Mouse (Mus musculus) thymus, postnatal 25 days (tissue): ENCODE measurements around the gene Lhx4.

Experiments used
- DNase-seq: peaks from one replicate; pipeline ENCODE4 v3.0.0; 2022

Lhx4 gene

GRCm38 (mm10) chr1:155751484-155752255 is at the start of gene Lhx4:
Lhx4 (minus strand) TSS chr1:155751684.
- no peak for DNase-seq

DNA sequence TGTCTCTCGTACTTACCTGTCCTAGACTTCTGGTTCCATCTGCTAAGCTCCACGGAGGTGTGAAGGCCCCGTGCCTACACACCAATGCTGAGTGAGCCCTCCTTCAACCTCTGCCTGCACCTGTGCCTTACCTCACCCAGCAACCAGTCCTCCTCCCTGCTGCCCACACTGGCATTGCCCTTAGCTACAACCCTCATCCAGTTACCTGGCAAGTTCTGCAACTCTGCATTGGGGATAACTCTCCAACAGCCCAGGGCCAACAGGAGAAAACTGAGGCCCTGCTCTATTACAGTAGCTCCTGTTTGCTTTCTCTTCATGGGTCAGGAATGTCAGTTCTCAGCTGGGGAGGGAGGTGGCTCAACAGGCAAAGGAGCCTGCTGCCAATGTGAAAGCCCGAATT is 46.5 kb upstream of the Lhx4 start:
- no peak for DNase-seq

GRCm38 (mm10) chr1:155797425-155797824 is 45.9 kb upstream of the Lhx4 start:
- DNase-seq: no peak

DNA sequence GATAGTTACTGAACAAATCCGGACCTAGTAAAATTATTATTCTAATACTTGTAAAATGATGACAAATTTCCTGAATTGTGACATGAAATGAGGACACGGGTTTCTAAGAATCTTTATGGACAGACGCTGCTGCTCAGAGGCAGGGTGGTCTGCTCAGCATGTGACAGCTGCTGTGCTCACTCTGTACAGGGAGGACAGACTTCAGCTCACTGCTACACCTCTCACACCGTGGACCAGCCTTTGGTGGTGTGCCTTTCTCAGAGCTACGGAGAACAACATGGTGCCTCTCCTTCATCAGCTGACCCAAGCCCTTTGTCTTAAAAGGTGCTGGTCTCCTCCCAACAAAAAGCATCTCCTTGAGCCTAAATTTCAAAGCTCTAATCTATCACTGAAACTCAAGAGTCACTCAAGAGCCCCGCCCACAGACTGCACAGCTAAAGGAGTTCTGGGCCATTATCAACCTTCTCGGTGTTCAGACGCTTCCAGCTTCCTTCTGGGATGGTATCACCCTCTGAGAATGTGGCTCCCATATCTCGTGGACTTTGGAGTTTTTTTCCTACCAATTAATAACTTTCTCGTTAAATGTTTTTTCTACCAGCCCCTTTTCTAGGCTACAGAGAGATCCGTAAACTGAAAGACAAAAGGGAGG is 45.4 kb upstream of the Lhx4 start:
- DNase-seq: no peak

DNA sequence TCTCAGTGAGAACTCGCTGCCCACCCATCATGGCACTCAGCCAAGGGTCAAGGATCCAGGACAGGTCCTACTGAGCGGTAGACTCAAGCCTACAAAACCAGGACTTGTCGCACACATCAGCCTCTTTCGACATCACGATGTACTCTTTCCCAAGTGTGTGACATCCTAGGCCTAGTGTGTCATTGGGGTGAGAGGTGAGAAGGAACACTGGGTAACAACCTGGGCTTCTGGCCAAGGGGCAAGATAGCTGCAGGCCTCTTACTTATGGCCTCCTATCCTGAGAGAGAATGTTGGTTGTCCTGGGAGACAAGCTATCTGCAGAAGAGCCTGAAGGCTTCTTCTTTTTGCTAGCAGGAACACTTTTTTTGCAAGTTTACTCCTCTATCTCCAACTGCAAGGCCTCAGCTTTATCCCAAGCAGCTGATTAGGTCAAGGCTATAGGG is 44.3 kb upstream of the Lhx4 start:
- DNase-seq: no peak

GRCm38 (mm10) chr1:155794855-155795254 is 43.4 kb upstream of the Lhx4 start:
- DNase-seq: no peak

GRCm38 (mm10) chr1:155791919-155792318 is 40.4 kb upstream of the Lhx4 start:
- no peak for DNase-seq

GRCm38 (mm10) chr1:155790111-155790974 is 38.9 kb upstream of the Lhx4 start:
- DNase-seq: no peak

- no peak for DNase-seq
Measured at GRCm38 (mm10) chr1:155785886-155786285, 34.4 kb upstream of the Lhx4 start.

DNA sequence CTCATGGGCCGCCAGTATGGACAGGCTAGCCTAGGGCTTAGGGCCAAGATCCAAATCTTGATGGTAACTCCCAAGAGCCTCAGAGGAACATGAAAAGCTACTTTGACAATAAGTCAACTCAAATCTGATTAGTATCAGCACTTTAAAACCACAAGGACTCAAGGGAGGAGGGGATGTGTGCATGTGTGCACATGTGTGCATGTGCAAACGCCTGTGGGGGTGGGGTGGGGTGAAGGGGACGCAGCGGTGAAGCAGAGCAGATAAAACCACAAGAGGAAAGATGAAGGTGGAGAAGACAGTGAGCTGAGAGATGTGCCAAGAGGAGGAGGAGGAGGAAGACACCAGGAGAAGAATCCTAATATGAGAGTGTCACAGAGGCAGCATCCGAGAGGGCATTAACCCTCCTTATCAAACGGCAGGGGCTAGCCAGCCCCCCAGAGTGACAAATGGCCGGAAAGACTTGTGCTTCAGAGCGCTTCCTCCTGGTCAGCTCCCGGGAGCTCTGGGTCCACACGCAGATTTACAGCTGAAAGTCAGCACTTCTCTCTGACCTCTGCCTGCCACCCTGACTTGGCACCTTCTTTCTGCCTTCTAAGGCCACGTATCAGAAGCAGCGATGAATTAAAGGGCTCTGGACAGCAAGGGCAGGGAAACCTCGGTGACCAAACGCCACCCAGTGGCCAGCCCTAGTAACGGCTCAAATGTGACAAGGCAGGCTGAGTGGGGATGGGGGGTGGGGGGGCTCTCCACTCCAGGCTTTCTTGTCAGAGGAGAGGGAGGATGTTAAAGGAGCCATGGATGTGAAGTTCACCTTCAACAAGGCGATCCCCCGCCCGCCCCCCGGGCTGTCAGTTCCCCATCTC is 33.1 kb upstream of the Lhx4 start:
- DNase-seq: peak; percentile 52

DNA sequence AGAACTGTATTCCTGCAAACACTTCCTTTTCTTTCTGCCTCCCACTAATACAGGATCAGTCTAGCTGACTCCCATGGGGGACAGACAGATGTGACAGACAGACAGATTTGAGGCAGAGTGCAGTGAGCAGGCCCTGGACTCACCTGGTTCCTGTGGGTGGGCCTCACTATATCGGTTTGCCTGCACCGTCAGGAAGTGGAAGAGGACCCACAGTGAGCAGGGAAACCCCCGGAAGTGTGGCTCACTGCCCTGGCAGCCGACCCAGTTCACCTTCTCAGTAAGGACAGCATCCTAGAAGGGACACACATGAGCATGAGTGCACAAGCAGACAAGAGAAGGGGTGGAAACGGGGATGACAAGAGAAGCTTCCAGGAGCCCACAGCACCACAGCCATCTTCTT is 30.9 kb upstream of the Lhx4 start:
- peak; percentile 65 for DNase-seq

DNA sequence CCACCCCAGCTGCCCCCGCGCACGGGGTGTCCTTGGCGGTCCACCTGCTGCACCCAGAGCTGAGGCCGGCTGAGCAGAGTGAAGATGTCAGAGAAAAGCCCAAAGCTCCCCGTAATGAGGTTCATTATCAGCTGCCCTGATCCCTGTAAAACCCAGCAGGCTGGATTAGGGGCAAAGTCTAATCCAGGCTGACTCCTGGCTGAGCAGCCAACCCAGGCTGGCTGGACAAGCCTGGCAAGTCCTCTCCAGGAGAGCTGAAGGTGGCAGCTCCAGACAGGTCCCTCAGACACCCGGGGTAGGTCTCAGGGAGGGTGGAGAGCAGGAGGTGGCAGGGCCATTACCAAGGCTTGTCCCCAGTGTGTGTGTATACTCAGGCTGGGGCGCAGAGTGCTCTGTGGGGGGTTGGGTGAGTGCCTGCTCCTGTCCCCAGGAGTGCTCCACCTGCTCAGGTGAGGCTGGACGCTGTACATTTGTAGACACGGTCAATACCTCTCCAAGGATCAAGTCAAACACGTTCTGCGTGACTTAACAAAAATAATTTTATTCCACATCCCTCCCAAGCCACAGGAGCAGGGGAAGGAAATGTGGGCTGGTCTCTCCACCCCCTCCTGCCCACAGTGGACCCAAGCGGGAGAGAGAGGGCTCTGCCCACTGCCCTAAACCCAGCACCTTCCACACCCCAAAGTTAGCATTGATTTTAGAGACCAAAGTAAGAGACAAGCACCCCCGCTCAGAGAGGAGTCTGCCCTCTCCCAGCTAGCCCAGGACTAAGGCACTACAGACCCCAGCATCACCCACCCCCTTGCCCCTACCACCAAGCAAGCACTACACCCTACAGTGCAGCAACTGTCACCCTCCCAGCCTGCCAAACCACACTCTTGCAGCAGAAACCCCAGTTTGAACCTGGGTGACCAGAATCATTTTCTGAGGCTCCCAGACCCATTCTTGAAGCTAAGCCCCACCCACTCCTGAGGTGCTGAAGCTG is 26.4 kb upstream of the Lhx4 start:
- no peak for DNase-seq

GRCm38 (mm10) chr1:155759167-155759566 is 7.7 kb upstream of the Lhx4 start:
- DNase-seq: no peak

- DNase-seq: no peak
Measured at GRCm38 (mm10) chr1:155758711-155759110, 7.2 kb upstream of the Lhx4 start.

DNA sequence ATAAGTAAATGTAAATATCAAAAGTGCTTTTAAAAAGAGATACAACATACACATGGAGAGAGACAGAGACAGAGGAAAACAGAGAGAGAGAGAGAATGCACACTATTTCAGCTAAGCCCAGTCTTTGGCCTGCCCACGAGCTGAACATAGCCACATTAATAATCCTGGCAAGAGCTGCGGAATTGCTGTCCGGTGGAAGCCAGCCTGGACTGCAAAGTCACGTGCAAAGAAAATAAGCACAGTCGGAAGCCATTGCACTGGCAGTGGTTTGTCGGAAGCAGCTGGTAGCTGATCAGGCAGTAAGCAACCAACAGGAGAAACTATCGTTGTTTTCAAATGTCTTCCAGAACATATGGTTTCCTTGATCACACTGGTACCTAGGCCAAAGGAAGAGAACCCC is 6.1 kb upstream of the Lhx4 start:
- no peak for DNase-seq

GRCm38 (mm10) chr1:155753411-155753810 is 1.9 kb upstream of the Lhx4 start:
- DNase-seq: no peak

- no peak for DNase-seq
Measured at GRCm38 (mm10) chr1:155750517-155751178, 836 bp downstream of the Lhx4 start.

DNA sequence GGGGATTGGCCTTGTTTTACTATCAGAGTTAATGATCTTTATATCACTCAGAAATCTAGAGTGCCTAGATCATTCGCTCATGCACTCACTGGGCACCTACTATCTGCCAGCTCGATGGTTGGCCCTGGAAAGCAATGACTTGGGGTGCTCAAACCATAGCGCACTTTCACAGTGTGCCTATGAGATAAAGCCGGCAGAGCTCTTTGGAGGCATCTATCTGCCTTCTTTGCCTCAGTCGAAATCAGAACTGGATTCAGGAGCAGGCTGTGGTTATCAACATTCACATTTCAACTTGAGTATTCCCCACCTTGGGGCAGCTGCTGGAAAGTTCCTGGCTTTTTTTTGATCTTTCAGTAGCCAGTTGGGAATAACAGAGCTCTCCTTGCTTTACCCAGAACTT is 3.6 kb downstream of the Lhx4 start:
- DNase-seq: no peak

GRCm38 (mm10) chr1:155747011-155747410 is 4.5 kb downstream of the Lhx4 start:
- DNase-seq: no peak
